Mouse (Mus musculus): ENCODE measurements at regions not wholly inside any gene's neighbourhood (a gene's known extent, or its start where the extent isn't known, plus 50 kb on each side); places are given as distances from the start of the nearest gene placed in this dataset.

GRCm38 (mm10) chr16:72218021-72218420, 90.1 kb upstream of the Robo1 start:
- TF ChIP-seq POLR2A (IDR thresholded peaks at IDR 0.05; ENCODE audit: insufficient read depth, low read depth, low read length) (no peak), CTCF (IDR thresholded peaks at IDR 0.05) (peak; percentile 82), EP300 (IDR thresholded peaks at IDR 0.05; ENCODE audit: insufficient read depth, low read depth, low read length) (no peak)
- intact Hi-C loops (cut with DNase I), result loop anchor here (2.0 kb wide), 1 partner anchor 763 kb away; no protein-coding TSS in a partner anchor
- Histone ChIP-seq H3K27me3 (ENCODE audit: control insufficient read depth, insufficient read depth, low read length) (no peaks in the 10 kb centered on the region), H3K27ac (no peak overlapping the region), H3K79me2 (replicated peaks; ENCODE audit: control insufficient read depth, insufficient read depth, low read length) (no peaks in the 10 kb centered on the region), H3K4me3 (no peak overlapping the region), H3K36me3 (ENCODE audit: control insufficient read depth, insufficient read depth, low read length) (no peaks in the 10 kb centered on the region), H3K4me1 (ENCODE audit: control insufficient read depth, insufficient read depth, low read length) (no peaks in the 10 kb centered on the region), H3K9ac (ENCODE audit: low read depth, low read length) (no peak overlapping the region)
- no peak for DNase-seq
- WGBS, result 0% methylated on average over 3 of the region's 3 CpGs

GRCm38 (mm10) chr16:72221912-72222502, 86.1 kb upstream of the Robo1 start:
- no peak overlapping the region for H3K4me3 ChIP-seq
- H3K9ac ChIP-seq (ENCODE audit: low read depth, low read length), result no peak overlapping the region
- H3K27me3 ChIP-seq (ENCODE audit: control insufficient read depth, insufficient read depth, low read length), result no peaks in the 10 kb centered on the region
- no peaks in the 10 kb centered on the region for H3K4me1 ChIP-seq (ENCODE audit: control insufficient read depth, insufficient read depth, low read length)
- no peaks in the 10 kb centered on the region for H3K79me2 ChIP-seq (replicated peaks; ENCODE audit: control insufficient read depth, insufficient read depth, low read length)
- WGBS, result 8% methylated on average over 3 of the region's 3 CpGs
- intact Hi-C loops (cut with DNase I), result no loop called here
- TF ChIP-seq EP300 (IDR thresholded peaks at IDR 0.05; ENCODE audit: insufficient read depth, low read depth, low read length), result no peak
- no peak for TF ChIP-seq POLR2A (IDR thresholded peaks at IDR 0.05; ENCODE audit: insufficient read depth, low read depth, low read length)
- no peak for TF ChIP-seq CTCF (IDR thresholded peaks at IDR 0.05)
- no peak for DNase-seq
- H3K36me3 ChIP-seq (ENCODE audit: control insufficient read depth, insufficient read depth, low read length), result no peaks in the 10 kb centered on the region
- H3K27ac ChIP-seq, result no peak overlapping the region

GRCm38 (mm10) chr16:72223860-72224259, 84.2 kb upstream of the Robo1 start:
- Histone ChIP-seq H3K9ac (ENCODE audit: low read depth, low read length) (no peak overlapping the region), H3K36me3 (ENCODE audit: control insufficient read depth, insufficient read depth, low read length) (no peaks in the 10 kb centered on the region), H3K4me3 (no peak overlapping the region), H3K27ac (no peak overlapping the region), H3K79me2 (replicated peaks; ENCODE audit: control insufficient read depth, insufficient read depth, low read length) (no peaks in the 10 kb centered on the region), H3K27me3 (ENCODE audit: control insufficient read depth, insufficient read depth, low read length) (no peaks in the 10 kb centered on the region), H3K4me1 (ENCODE audit: control insufficient read depth, insufficient read depth, low read length) (no peaks in the 10 kb centered on the region)
- DNase-seq, result no peak
- TF ChIP-seq POLR2A (IDR thresholded peaks at IDR 0.05; ENCODE audit: insufficient read depth, low read depth, low read length) (no peak), EP300 (IDR thresholded peaks at IDR 0.05; ENCODE audit: insufficient read depth, low read depth, low read length) (no peak), CTCF (IDR thresholded peaks at IDR 0.05) (no peak)
- WGBS, result 74% methylated on average over 3 of the region's 3 CpGs
- intact Hi-C loops (cut with DNase I), result no loop called here

- no peak for DNase-seq
These were observed 82.8 kb upstream of the Robo1 start for GRCm38 (mm10) chr16:72225157-72225880.

GRCm38 (mm10) chr16:72234366-72234765, 73.7 kb upstream of the Robo1 start:
- intact Hi-C loops (cut with DNase I), result no loop called here
- no peaks in the 10 kb centered on the region for H3K27me3 ChIP-seq (ENCODE audit: control insufficient read depth, insufficient read depth, low read length)
- WGBS, result 29% methylated on average over 1 of the region's 1 CpGs
- no peak overlapping the region for H3K27ac ChIP-seq
- no peak overlapping the region for H3K9ac ChIP-seq (ENCODE audit: low read depth, low read length)
- H3K36me3 ChIP-seq (ENCODE audit: control insufficient read depth, insufficient read depth, low read length), result no peaks in the 10 kb centered on the region
- no peak overlapping the region for H3K4me3 ChIP-seq
- DNase-seq, result no peak
- no peaks in the 10 kb centered on the region for H3K79me2 ChIP-seq (replicated peaks; ENCODE audit: control insufficient read depth, insufficient read depth, low read length)
- H3K4me1 ChIP-seq (ENCODE audit: control insufficient read depth, insufficient read depth, low read length), result no peaks in the 10 kb centered on the region
- TF ChIP-seq CTCF (IDR thresholded peaks at IDR 0.05) (no peak), EP300 (IDR thresholded peaks at IDR 0.05; ENCODE audit: insufficient read depth, low read depth, low read length) (no peak), POLR2A (IDR thresholded peaks at IDR 0.05; ENCODE audit: insufficient read depth, low read depth, low read length) (no peak)

More at GRCm38 (mm10) chr16:72225157-72225880, 82.8 kb upstream of the Robo1 start:
- Histone ChIP-seq H3K27ac (no peak overlapping the region), H3K36me3 (ENCODE audit: control insufficient read depth, insufficient read depth, low read length) (no peaks in the 10 kb centered on the region), H3K27me3 (ENCODE audit: control insufficient read depth, insufficient read depth, low read length) (no peaks in the 10 kb centered on the region), H3K9ac (ENCODE audit: low read depth, low read length) (no peak overlapping the region), H3K4me1 (ENCODE audit: control insufficient read depth, insufficient read depth, low read length) (no peaks in the 10 kb centered on the region), H3K4me3 (no peak overlapping the region), H3K79me2 (replicated peaks; ENCODE audit: control insufficient read depth, insufficient read depth, low read length) (no peaks in the 10 kb centered on the region)
- TF ChIP-seq CTCF (IDR thresholded peaks at IDR 0.05) (no peak), EP300 (IDR thresholded peaks at IDR 0.05; ENCODE audit: insufficient read depth, low read depth, low read length) (no peak), POLR2A (IDR thresholded peaks at IDR 0.05; ENCODE audit: insufficient read depth, low read depth, low read length) (no peak)
- WGBS, result 82% methylated on average over 4 of the region's 4 CpGs
- intact Hi-C loops (cut with DNase I), result no loop called here

- H3K27ac ChIP-seq, result no peak overlapping the region
- WGBS, result 74% methylated on average over 7 of the region's 7 CpGs
- no peaks in the 10 kb centered on the region for H3K36me3 ChIP-seq (ENCODE audit: control insufficient read depth, insufficient read depth, low read length)
- no peak for DNase-seq
- H3K79me2 ChIP-seq (replicated peaks; ENCODE audit: control insufficient read depth, insufficient read depth, low read length), result no peaks in the 10 kb centered on the region
- no peaks in the 10 kb centered on the region; the same call in 1 of the 2 replicates for H3K4me1 ChIP-seq (ENCODE audit: control insufficient read depth, insufficient read depth, low read length)
- H3K4me3 ChIP-seq, result no peak overlapping the region
- H3K27me3 ChIP-seq (ENCODE audit: control insufficient read depth, insufficient read depth, low read length), result no peaks in the 10 kb centered on the region
- intact Hi-C loops (cut with DNase I), result no loop called here
- TF ChIP-seq POLR2A (IDR thresholded peaks at IDR 0.05; ENCODE audit: insufficient read depth, low read depth, low read length) (no peak), CTCF (IDR thresholded peaks at IDR 0.05) (no peak), EP300 (IDR thresholded peaks at IDR 0.05; ENCODE audit: insufficient read depth, low read depth, low read length) (no peak)
- H3K9ac ChIP-seq (ENCODE audit: low read depth, low read length), result no peak overlapping the region
These were observed 68.5 kb upstream of the Robo1 start for GRCm38 (mm10) chr16:72239631-72240030.

Measured in heart, adult 2 months (tissue).